Mouse (Mus musculus) cortical plate, adult 2 months (tissue): ENCODE results near the gene Nectin2.

Experiments used
- CTCF ChIP-seq: fragments of 200-500 bp; IDR thresholded peaks from 2 replicates; pipeline ENCODE4 v1.5.1; 2011; ENCODE audit warnings: mild to moderate bottlenecking, control low read depth, low read length; ENCODE audit not compliant: insufficient read depth; ENCODE audit errors: extremely low read depth
- POLR2A ChIP-seq: fragments of 200-500 bp; IDR thresholded peaks from 2 replicates; pipeline ENCODE4 v1.6.1; 2011; ENCODE audit warnings: mild to moderate bottlenecking, low read length, control low read depth; ENCODE audit not compliant: insufficient read depth; ENCODE audit errors: extremely low read depth

DNA sequence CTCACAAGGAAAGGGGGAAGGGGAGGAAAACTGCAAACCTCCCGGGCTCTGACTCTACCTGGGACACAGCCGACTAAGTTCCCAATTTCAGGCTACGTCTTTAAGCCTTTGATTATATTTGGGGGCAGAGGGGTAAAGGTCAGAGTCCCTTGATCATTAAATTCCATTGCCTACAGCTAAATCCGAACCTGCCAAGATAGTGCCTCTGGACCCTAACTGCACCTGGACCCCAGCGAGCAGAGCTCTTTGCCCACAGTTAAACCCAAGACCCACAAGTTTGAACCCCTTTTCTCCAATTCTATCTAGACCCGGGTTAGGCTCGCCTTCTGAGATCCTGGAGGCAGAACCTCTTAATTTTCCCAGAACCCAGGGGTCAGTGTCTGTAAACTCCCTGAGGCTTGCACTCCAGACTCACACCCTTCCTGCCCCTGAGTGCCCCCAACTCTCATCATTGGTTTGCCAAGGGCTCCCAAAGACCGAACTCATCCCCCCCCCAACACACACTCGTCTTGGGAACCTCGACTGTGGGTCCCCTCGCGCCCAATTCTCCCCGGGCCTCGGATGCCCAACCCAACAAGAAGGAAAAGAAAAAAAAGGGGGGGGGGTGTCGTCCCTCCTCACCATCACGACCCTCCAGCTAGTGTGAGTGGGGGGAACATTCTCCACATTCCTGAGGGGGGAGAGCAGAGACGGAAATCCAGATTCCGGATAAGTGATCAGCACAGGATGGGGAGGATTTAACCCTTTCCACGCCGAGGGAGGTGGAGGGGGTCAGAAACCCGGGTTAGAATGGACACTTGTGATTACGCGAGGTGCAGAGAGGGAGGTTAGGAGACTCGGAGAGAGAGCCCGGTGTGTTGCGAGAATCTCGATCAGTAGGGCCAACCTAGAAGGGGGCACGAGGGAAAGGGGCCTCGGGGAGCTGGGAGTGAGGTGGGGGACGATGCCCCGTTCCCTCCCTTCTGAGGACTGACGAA is 1.8 kb downstream of the Nectin2 start:
- TF ChIP-seq CTCF = no peak
- no peak for TF ChIP-seq POLR2A
